Mouse (Mus musculus): Measurements from ENCODE around the gene Copz1. TPM values are rescaled to one million over a fixed set of nuclear protein-coding genes. Genes with fewer than 3 reads are reported as not detected.

The Copz1 gene
- total and polyA plus RNA-seq, 3 experiments, result 80.0 to 271 (median 148) TPM

- Histone ChIP-seq H3K27me3 (replicated peaks) (no peaks in the 10 kb centered on the region), H3K79me2 (replicated peaks; ENCODE audit: control insufficient read depth, extremely low read depth, insufficient read depth, poor library complexity, severe bottlenecking) (no peaks in the 10 kb centered on the region), H3K4me2 (ENCODE audit: insufficient read depth, low read depth, poor library complexity, severe bottlenecking) (no peak overlapping the region), H3K4me3 (replicated peaks in 1 of 3; ENCODE audit: low read depth in 2 of 3, low read length in 2 of 3, poor library complexity in 1 of 3) (no peak overlapping the region), H3K9me3 (replicated peaks; ENCODE audit: low read length) (no peaks in the 10 kb centered on the region), H3K4me1 (ENCODE audit: control insufficient read depth in 1 of 2, insufficient read depth in 2 of 2) (peaks cover 3 to 42% of the 10 kb centered on the region in 2 experiments; a peak in 3 of 4 replicates), H3K9ac (ENCODE audit: insufficient read depth, low read depth) (no peak overlapping the region), H3K36me3 (replicated peaks in 1 of 2; ENCODE audit: control insufficient read depth in 1 of 2, insufficient read depth in 1 of 2, low read length in 1 of 2) (peaks cover 10 to 56% of the 10 kb centered on the region in 2 experiments), H3K27ac (ENCODE audit: insufficient read depth, low read depth) (no peak overlapping the region)
- TF ChIP-seq JUN (IDR thresholded peaks at IDR 0.05; ENCODE audit: insufficient read depth, low read depth, low read length) (no peak), MXI1 (IDR thresholded peaks at IDR 0.05; ENCODE audit: low read depth, low read length) (no peak), MAFK (IDR thresholded peaks at IDR 0.05; ENCODE audit: insufficient replicate concordance, low read length) (no peak), TBP (conservative IDR thresholded peaks at IDR 0.05; ENCODE audit: low read depth, low read length) (no peak), SIN3A (IDR thresholded peaks at IDR 0.05; ENCODE audit: low read length) (no peak), SMC3 (IDR thresholded peaks at IDR 0.05; ENCODE audit: low read depth, low read length) (peak; percentile 74), UBTF (IDR thresholded peaks at IDR 0.05; ENCODE audit: low read depth, low read length) (no peak), CHD2 (IDR thresholded peaks at IDR 0.05; ENCODE audit: low read length) (no peak), BHLHE40 (IDR thresholded peaks at IDR 0.05; ENCODE audit: low read depth, low read length) (no peak), HCFC1 (IDR thresholded peaks at IDR 0.05; ENCODE audit: low read depth, low read length) (no peak), ELF1 (IDR thresholded peaks at IDR 0.05; ENCODE audit: low read depth, low read length) (peak; percentile 13; the same call in 1 of the 2 replicates), ZMIZ1 (IDR thresholded peaks at IDR 0.05; ENCODE audit: low read depth, low read length) (no peak), MEF2A (IDR thresholded peaks at IDR 0.05; ENCODE audit: borderline replicate concordance, low read depth, low read length) (no peak), KAT2A (IDR thresholded peaks at IDR 0.05; ENCODE audit: insufficient replicate concordance, low read length) (no peak), MAZ (IDR thresholded peaks at IDR 0.05; ENCODE audit: low read depth, low read length) (no peak), NRF1 (IDR thresholded peaks at IDR 0.05; ENCODE audit: low read depth, low read length) (no peak), NELFE (IDR thresholded peaks at IDR 0.05; ENCODE audit: low read depth, low read length) (0 out of 2 replicates have a peak, but pooled peaks have one; percentile 14), GABPA (IDR thresholded peaks at IDR 0.05; ENCODE audit: insufficient replicate concordance, low read depth, low read length) (no peak), USF2 (conservative IDR thresholded peaks at IDR 0.05; ENCODE audit: low read depth, low read length) (no peak), POLR2AphosphoS2 (IDR thresholded peaks at IDR 0.05; ENCODE audit: low read depth, low read length) (no peak), E2F4 (IDR thresholded peaks at IDR 0.05; ENCODE audit: insufficient replicate concordance, low read depth, low read length) (no peak), POLR2A (IDR thresholded peaks at IDR 0.05; ENCODE audit: low read depth, low read length) (no peak), JUND (conservative IDR thresholded peaks at IDR 0.05; ENCODE audit: low read depth, low read length) (no peak), RCOR1 (conservative IDR thresholded peaks at IDR 0.05; ENCODE audit: low read depth, low read length) (no peak), MYC (IDR thresholded peaks at IDR 0.05; ENCODE audit: low read depth, low read length) (no peak), ZNF384 (IDR thresholded peaks at IDR 0.05; ENCODE audit: low read depth, low read length) (no peak), ETS1 (conservative IDR thresholded peaks at IDR 0.05; ENCODE audit: low read depth, low read length) (no peak), ZKSCAN1 (IDR thresholded peaks at IDR 0.05; ENCODE audit: borderline replicate concordance, low read depth, low read length) (no peak), ZC3H11A (IDR thresholded peaks at IDR 0.05; ENCODE audit: low read depth, low read length) (peak; percentile 32; the same call in 1 of the 2 replicates), IRF4 (IDR thresholded peaks at IDR 0.05; ENCODE audit: low read depth, low read length) (peak; percentile 22; the same call in 1 of the 2 replicates), RAD21 (IDR thresholded peaks at IDR 0.05; ENCODE audit: low read depth, low read length) (peak; percentile 85), CHD1 (IDR thresholded peaks at IDR 0.05; ENCODE audit: low read depth, low read length) (no peak), TCF12 (IDR thresholded peaks at IDR 0.05; ENCODE audit: low read depth, low read length) (no peak), MAX (IDR thresholded peaks at IDR 0.05; ENCODE audit: low read length) (no peak), USF1 (IDR thresholded peaks at IDR 0.05; ENCODE audit: low read depth, low read length) (no peak), EP300 (IDR thresholded peaks at IDR 0.05; ENCODE audit: low read length) (no peak), CTCF (conservative IDR thresholded peaks at IDR 0.05 in 1 of 2, IDR thresholded peaks at IDR 0.05 in 1 of 2; ENCODE audit: low read depth in 2 of 2, low read length in 2 of 2) (peak; percentile 95 to 99), PAX5 (IDR thresholded peaks at IDR 0.05; ENCODE audit: low read length) (no peak)
- dilution Hi-C loops (cut with MboI; ENCODE audit: extremely low pct_ligation_motif_present, extremely low pct_unique_long_range_greater_than_20kb, low sequenced_read_pairs), result no loop called here
- in situ Hi-C loops (cut with MboI; ENCODE audit: low pct_ligation_motif_present, low pct_unique_long_range_greater_than_20kb, low sequenced_read_pairs), result loop anchor here (10.0 kb wide), 1 partner anchor 329 kb away; no protein-coding TSS in a partner anchor
- DNase-seq (ENCODE audit: extremely low read depth), result peak; percentile 88
Measured at GRCm38 (mm10) chr15:103313495-103314095, 41.1 kb downstream of the Copz1 start.
